Mouse (Mus musculus): Measurements from ENCODE around the gene Zfp280b.
A peak's percentile ranks its signal among the peaks of the same experiment; 100 is the strongest.
"Not testable (repeated sequence)": the region's sequence is repeated elsewhere in the genome, so short reads cannot be mapped to it uniquely, and the experiment has no call there.

Zfp280b gene

GRCm38 (mm10) chr10:76032402-76033118 lies at the start of gene Zfp280b:
TSS of gene Zfp280b (plus strand) at chr10:76032650.
- peak; percentile 94 to 97 for DNase-seq (ENCODE audit: low spot score in 2 of 2)

DNA sequence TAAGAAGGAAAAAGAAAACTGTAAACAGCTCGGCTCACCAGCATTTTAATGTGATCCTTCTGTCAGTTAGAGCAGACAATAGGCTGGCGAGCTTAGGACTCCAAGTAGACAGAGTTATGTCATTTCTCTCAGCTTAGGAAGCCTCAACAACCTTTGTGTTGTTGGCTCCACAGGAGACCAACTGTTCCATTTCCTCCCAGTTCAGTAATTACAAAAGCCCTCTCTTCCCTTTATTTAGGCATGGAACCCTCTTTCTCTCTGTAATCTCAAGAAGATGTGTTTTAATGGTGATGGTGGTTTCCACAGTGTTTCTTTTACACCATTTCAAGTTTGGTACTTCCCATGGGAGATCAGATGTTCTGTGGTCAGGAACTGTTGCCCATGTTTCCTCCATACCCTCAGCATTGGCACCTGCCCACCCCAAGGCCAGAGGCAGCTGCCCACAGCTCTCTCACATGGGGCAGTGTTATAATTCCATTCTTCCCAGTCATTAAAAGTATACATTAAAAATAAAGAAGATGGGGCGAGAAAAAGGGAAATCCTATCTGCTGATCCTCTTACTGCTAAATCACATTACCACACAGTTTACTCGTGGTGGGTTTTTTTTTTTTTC lies 41.9 kb upstream of the Zfp280b start:
- no peak for DNase-seq (ENCODE audit: low spot score in 2 of 2)

DNA sequence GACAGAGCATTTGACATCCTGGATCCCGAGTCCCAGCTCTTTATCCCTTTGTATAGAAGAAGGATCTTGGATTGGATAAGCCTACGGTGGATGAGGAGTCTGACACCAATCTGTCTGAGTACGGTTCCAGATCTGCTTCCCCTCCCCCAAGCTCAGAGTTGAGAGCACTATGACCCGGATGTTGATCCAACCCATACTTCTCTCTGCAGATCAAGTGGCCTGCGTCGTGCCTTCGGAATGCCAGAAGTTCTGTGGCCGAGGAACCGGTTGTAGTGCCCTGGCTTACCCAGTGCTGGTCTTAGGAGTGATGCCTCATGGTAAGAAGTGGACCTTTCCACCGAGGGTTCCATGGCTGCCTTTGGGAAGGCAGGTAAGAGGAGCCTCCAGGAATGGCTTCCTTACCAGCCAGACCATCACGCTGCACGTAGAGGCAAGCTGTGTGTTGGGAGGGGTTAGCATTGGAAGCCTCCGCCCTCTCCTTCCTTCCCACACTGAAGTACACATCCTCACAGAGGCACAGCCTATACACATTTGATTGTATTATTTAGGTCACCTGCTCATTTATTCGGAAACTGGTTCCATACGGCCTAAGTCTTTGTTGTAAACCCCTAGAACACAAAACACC lies 38.7 kb upstream of the Zfp280b start:
- no peak for DNase-seq (ENCODE audit: low spot score in 2 of 2)

- not testable (repeated sequence) for DNase-seq (ENCODE audit: low spot score in 2 of 2)
Measured at GRCm38 (mm10) chr10:75994531-75995210, 37.8 kb upstream of the Zfp280b start.

DNA sequence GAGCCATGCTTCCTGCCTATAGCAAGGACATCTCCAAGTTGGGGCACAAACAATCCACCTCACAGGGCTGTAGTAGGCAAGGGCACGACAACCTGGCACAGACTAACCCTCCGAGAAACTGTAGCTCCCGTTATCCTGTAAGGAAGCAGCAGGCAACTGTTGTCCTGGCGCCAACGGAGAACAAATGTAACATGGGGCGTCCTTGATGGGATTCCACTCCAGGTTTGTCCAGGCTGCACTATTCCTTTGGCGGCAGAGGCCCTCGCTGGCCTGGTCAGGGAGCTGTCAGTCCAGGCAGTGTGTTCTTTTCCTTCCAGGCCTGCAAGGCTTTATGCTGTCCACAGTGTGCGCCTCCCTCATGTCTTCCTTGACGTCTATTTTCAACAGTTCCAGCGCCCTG lies 37.0 kb upstream of the Zfp280b start:
- DNase-seq (ENCODE audit: low spot score in 2 of 2): no peak

GRCm38 (mm10) chr10:75996315-75996714 lies 36.1 kb upstream of the Zfp280b start:
- no peak for DNase-seq (ENCODE audit: low spot score in 2 of 2)

GRCm38 (mm10) chr10:76001160-76001559 lies 31.3 kb upstream of the Zfp280b start:
- no peak for DNase-seq (ENCODE audit: low spot score in 2 of 2)

DNA sequence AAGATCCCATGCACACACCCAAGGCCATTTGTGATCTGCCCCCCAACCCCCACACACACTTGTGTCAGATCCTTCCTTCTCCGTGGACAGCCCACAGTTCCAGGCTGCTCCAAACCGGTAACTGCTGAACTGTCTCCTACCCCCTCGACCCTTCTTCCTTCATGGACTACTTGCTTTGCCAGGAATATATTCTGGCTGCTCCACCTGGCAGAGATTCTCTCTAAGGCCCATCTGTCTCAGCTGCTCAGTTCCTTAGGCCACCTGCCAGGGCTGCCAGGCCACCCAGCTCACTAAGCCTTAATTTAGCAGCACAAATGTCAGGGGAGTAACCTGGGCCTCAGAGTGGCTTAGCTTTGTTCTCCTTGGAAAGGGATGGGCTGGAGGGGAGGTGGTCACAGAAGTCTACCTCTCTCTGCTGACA lies 30.3 kb upstream of the Zfp280b start:
- DNase-seq (ENCODE audit: low spot score in 2 of 2): peak in 1 of 2 experiments; percentile 51

- no peak for DNase-seq (ENCODE audit: low spot score in 2 of 2)
Measured at GRCm38 (mm10) chr10:76002615-76003014, 29.8 kb upstream of the Zfp280b start.

GRCm38 (mm10) chr10:76003221-76003620 lies 29.2 kb upstream of the Zfp280b start:
- DNase-seq (ENCODE audit: low spot score in 2 of 2): no peak

DNA sequence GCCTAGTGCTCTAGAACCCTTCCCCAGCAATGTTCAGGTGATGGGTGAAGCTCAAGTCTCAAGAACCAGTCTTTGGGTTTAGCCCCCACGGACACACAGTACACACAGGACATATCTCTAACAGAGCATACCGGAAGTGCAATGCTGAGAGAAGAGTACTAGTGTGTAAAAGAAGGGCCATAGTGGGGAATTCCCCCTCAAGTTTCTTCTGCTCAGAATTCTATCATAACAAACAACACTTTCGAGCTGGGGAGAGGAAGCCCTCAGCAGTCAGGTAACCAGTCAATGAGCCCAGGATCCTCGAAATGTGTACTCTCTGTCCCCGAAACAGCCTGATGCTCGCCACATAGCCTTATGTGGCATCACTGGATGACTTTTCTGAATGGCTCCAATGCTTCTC lies 26.1 kb upstream of the Zfp280b start:
- DNase-seq (ENCODE audit: low spot score in 2 of 2): no peak

- DNase-seq (ENCODE audit: low spot score in 2 of 2): no peak
Measured at GRCm38 (mm10) chr10:76009812-76010211, 22.6 kb upstream of the Zfp280b start.

DNA sequence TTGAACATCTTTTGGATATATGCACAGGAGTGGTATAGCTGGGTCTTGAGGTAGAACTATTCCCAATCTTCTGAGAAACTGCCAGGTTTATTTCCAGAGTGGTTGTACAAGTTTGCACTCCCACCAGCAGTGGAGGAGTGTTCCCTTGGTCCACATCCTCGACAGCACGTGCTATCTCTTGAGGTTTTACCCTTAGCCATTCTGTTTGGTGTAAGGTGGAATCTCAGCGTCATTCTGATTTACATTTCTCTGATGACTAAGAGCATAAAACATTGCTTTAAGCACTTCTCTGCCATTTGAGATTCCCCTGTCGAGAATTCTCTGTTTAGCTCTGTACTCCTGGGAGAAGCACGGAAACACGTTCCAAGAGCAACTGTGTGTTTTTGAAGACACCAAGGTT lies 19.5 kb upstream of the Zfp280b start:
- no peak for DNase-seq (ENCODE audit: low spot score in 2 of 2)

DNA sequence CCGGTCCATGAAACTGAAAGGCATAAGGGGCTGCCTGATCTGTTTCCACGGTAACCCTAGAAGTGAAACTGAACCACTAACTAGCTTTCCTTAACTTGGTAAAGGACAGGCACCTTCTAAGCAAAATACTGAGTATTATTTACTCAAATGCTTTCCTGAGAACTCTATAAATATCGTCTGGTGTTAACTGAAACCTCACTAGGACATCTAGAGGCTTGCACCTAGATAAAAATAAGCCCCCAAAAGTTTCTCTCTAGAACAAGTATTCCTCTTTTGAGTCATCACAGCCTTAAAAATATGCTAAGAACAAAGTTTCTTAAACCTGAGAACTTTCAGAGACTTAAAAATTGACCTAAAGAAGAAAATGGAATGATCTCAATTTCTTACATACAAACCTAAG lies 15.6 kb upstream of the Zfp280b start:
- DNase-seq (ENCODE audit: low spot score in 2 of 2): no peak

- DNase-seq (ENCODE audit: low spot score in 2 of 2): no peak
Measured at GRCm38 (mm10) chr10:76021728-76022127, 10.7 kb upstream of the Zfp280b start.

GRCm38 (mm10) chr10:76023921-76024320 lies 8.5 kb upstream of the Zfp280b start:
- no peak for DNase-seq (ENCODE audit: low spot score in 2 of 2)

- no peak for DNase-seq (ENCODE audit: low spot score in 2 of 2)
Measured at GRCm38 (mm10) chr10:76025470-76026190, 6.8 kb upstream of the Zfp280b start.

DNA sequence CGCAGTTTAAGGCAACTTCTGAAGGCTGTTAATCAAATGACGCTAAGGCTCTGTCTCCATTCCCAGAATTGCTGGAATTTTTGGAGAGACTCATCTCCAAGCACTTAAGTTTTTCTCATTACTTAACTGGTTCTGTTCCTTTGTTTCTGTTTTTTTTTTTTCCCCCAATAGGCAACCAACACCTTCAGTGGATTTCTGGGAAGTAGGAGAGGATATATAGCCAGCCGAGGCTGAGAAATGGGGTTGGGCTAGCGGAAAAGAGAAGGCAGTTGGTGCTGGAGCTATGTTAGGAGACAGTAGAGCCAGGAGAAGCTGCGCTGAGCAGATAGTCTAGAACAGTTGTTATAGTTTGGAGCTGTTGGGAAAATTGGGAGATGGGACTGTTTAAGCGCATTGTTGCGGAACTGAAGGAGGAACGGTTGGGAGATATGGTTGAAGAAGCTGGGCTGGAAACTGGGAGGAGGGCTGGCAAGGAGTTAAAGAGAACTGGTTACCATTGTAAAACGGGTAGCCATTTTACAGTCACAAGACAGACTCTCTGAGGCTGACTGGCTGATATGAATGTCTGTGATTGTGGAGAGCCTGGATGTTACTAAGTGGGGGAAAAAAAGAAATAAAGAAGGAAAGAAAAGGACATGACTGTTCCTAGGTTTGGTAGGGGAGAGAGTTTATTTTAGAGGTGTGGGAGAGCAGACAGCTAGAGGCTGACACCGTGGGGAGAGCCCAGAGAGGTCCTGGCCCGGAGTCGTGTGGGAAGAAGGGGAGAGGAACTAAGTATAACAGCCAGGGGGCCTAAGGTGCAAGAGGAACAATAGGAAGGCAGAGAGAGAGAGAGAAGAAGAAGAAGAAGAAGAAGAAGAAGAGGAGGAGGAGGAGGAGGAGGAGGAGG lies 5.1 kb upstream of the Zfp280b start:
- no peak for DNase-seq (ENCODE audit: low spot score in 2 of 2)

- no peak for DNase-seq (ENCODE audit: low spot score in 2 of 2)
Measured at GRCm38 (mm10) chr10:76028016-76028366, 4.5 kb upstream of the Zfp280b start.

GRCm38 (mm10) chr10:76028396-76028795 lies 4.1 kb upstream of the Zfp280b start:
- DNase-seq (ENCODE audit: low spot score in 2 of 2): no peak

DNA sequence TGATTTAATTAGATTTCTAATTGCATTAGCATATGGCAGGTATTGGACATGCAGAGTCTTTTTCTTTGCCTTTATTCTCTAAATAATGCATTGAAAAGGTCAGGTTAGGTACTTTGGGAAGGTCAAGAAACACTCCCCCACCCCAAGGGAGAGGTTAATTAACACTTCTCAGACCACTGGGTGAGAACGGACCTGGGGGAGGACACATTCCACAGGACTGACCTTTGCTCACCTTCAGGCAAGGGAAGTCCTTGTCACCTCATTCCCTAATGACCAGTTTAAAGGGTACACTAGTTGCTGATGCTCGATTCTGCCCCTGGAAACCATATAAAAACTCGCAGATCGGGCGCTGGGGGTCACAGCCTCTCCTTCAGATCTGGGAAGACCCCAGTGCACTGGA lies 3.2 kb upstream of the Zfp280b start:
- no peak for DNase-seq (ENCODE audit: low spot score in 2 of 2)
